In genomic region chr11:20243214-20243913, GRCm38 (mm10) we compare ENCODE assay signal across 9 mouse cellular contexts. TPM values are rescaled to one million over a fixed set of nuclear protein-coding genes. Genes with fewer than 3 reads are reported as not detected.
A peak's percentile ranks its signal among the peaks of the same experiment; 100 is the strongest.
DNase-seq lines count a peak whose midpoint lies in the region; ATAC-seq lines count a peak whose summit lies in the region.
"Had no signal": no experiment of that assay in that cellular context is flagged by ENCODE, and none has a peak within 500 bp of the region (broad histone marks: within the 10 kb centered on the region; RNA-seq: fewer than 3 reads in every experiment).

No protein-coding gene starts in this region.

- DNase-seq in hindbrain, embryonic 11.5 days (ENCODE audit: low spot score): no peak
- peak; percentile 39 to 49 for DNase-seq in kidney, adult 8-10 months
- no peak for DNase-seq in right cerebral cortex, postnatal 36 days (ENCODE audit: low spot score in 2 of 2)
- DNase-seq in MN1 (ENCODE audit: low spot score) (no peak), adipocyte (ENCODE audit: low spot score) (no peak)

- H3K36me3 ChIP-seq in hindbrain, embryonic 16.5 days (ENCODE audit: control insufficient read depth, insufficient read depth, low read length): peaks cover 18% of the 10 kb centered on the region
- peaks cover 4% of the 10 kb centered on the region; the same call in 1 of the 2 replicates for H3K36me3 ChIP-seq in hindbrain, embryonic 11.5 days (ENCODE audit: control insufficient read depth, insufficient read depth, low read length)
- H3K36me3 ChIP-seq in embryonic facial prominence, embryonic 12.5 days: peaks cover 42% of the 10 kb centered on the region
- H3K36me3 ChIP-seq in midbrain, embryonic 13.5 days: peaks cover 43% of the 10 kb centered on the region

- H3K27ac ChIP-seq in hindbrain, embryonic 16.5 days (ENCODE audit: low read depth, low read length): no peak overlapping the region
- H3K27ac ChIP-seq in hindbrain, embryonic 11.5 days (ENCODE audit: low read depth, low read length): no peak overlapping the region
- H3K27ac ChIP-seq in embryonic facial prominence, embryonic 12.5 days: peak overlapping the region; percentile 52
- no peak overlapping the region for H3K27ac ChIP-seq in midbrain, embryonic 13.5 days
- H3K27ac ChIP-seq: liver, embryonic 15.5 days had no signal

- H3K9me3 ChIP-seq in hindbrain, embryonic 16.5 days (ENCODE audit: control insufficient read depth, low read length): no peaks in the 10 kb centered on the region
- H3K9me3 ChIP-seq in hindbrain, embryonic 11.5 days (ENCODE audit: control insufficient read depth, low read length): no peaks in the 10 kb centered on the region
- H3K9me3 ChIP-seq in embryonic facial prominence, embryonic 12.5 days: no peaks in the 10 kb centered on the region
- no peaks in the 10 kb centered on the region for H3K9me3 ChIP-seq in midbrain, embryonic 13.5 days
- H3K9me3 ChIP-seq: liver, embryonic 15.5 days had no signal

- no peaks in the 10 kb centered on the region for H3K27me3 ChIP-seq in hindbrain, embryonic 16.5 days (replicated peaks; ENCODE audit: control insufficient read depth, insufficient read depth, low read length)
- H3K27me3 ChIP-seq in hindbrain, embryonic 11.5 days (ENCODE audit: control insufficient read depth, insufficient read depth, low read length): no peaks in the 10 kb centered on the region
- no peaks in the 10 kb centered on the region for H3K27me3 ChIP-seq in embryonic facial prominence, embryonic 12.5 days
- no peaks in the 10 kb centered on the region for H3K27me3 ChIP-seq in midbrain, embryonic 13.5 days
- H3K27me3 ChIP-seq: liver, embryonic 15.5 days had no signal

- whole genome bisulfite sequencing in hindbrain, embryonic 16.5 days: 47% methylated on average over 9 of the region's 9 CpGs
- WGBS in hindbrain, embryonic 11.5 days: 46% methylated on average over 9 of the region's 9 CpGs
- 31% methylated on average over 9 of the region's 9 CpGs for WGBS in embryonic facial prominence, embryonic 12.5 days
- WGBS in midbrain, embryonic 13.5 days: 52% methylated on average over 9 of the region's 9 CpGs

- H3K9ac ChIP-seq in hindbrain, embryonic 16.5 days (ENCODE audit: low read depth, low read length): no peak overlapping the region
- H3K9ac ChIP-seq in hindbrain, embryonic 11.5 days (ENCODE audit: low read depth, low read length): no peak overlapping the region
- 0 out of 2 replicates have a peak overlapping the region, but pooled peaks have one; percentile 12 for H3K9ac ChIP-seq in embryonic facial prominence, embryonic 12.5 days
- H3K9ac ChIP-seq in midbrain, embryonic 13.5 days (replicated peaks): no peak overlapping the region; the same call in 1 of the 2 replicates
- H3K9ac ChIP-seq: liver, embryonic 15.5 days had no signal

- no peak overlapping the region for H3K4me2 ChIP-seq in hindbrain, embryonic 16.5 days (ENCODE audit: low read length)
- no peak overlapping the region for H3K4me2 ChIP-seq in hindbrain, embryonic 11.5 days (replicated peaks; ENCODE audit: low read depth, low read length)
- H3K4me2 ChIP-seq in embryonic facial prominence, embryonic 12.5 days (replicated peaks): no peak overlapping the region
- no peak overlapping the region for H3K4me2 ChIP-seq in midbrain, embryonic 13.5 days (replicated peaks)
- H3K4me2 ChIP-seq: liver, embryonic 15.5 days had no signal

- H3K4me1 ChIP-seq in hindbrain, embryonic 16.5 days (ENCODE audit: control insufficient read depth, insufficient read depth, low read depth, low read length): peaks cover 19% of the 10 kb centered on the region
- no peaks in the 10 kb centered on the region; the same call in 1 of the 2 replicates for H3K4me1 ChIP-seq in hindbrain, embryonic 11.5 days (replicated peaks; ENCODE audit: control insufficient read depth, insufficient read depth, low read length)
- H3K4me1 ChIP-seq in embryonic facial prominence, embryonic 12.5 days: peaks cover 37% of the 10 kb centered on the region
- peaks cover 39% of the 10 kb centered on the region for H3K4me1 ChIP-seq in midbrain, embryonic 13.5 days (replicated peaks)

- H3K4me3 ChIP-seq in hindbrain, embryonic 16.5 days (ENCODE audit: low read length): no peak overlapping the region
- H3K4me3 ChIP-seq in hindbrain, embryonic 11.5 days (ENCODE audit: low read depth, low read length): no peak overlapping the region
- no peak overlapping the region for H3K4me3 ChIP-seq in embryonic facial prominence, embryonic 12.5 days
- no peak overlapping the region for H3K4me3 ChIP-seq in midbrain, embryonic 13.5 days (replicated peaks)
- H3K4me3 ChIP-seq: liver, embryonic 15.5 days had no signal

- 0 out of 2 replicates have a peak, but pooled peaks have one; percentile 19 for ATAC-seq in hindbrain, embryonic 16.5 days
- ATAC-seq in hindbrain, embryonic 11.5 days (ENCODE audit: low FRiP score): no peak
- no peak for ATAC-seq in embryonic facial prominence, embryonic 12.5 days (ENCODE audit: insufficient number of reproducible peaks, insufficient read depth, low FRiP score, low TSS enrichment)
- peak; percentile 78 for ATAC-seq in midbrain, embryonic 13.5 days

RNA-seq across cellular contexts. Expression of gene Cep68, which starts 5.9 kb away (rescaled TPM):
- polyA plus RNA-seq in hindbrain, embryonic 16.5 days (2015; fragmentation: Nextera tagmentation; extraction: Ambion mirVana): 25.8 and 29.1 TPM in 2 replicates
- 27.1 and 33.2 TPM in 2 replicates for polyA plus RNA-seq in hindbrain, embryonic 11.5 days (2014; fragmentation: Nextera tagmentation; extraction: Ambion mirVana)
- polyA plus RNA-seq in embryonic facial prominence, embryonic 12.5 days (2016; fragmentation: Nextera tagmentation; extraction: Ambion mirVana): 40.2 and 41.3 TPM in 2 replicates
- polyA plus RNA-seq in midbrain, embryonic 13.5 days (2015; fragmentation: Nextera tagmentation; extraction: Ambion mirVana): 26.5 and 27.9 TPM in 2 replicates

RNA-seq across cellular contexts. Expression of gene Rab1a, which starts 42.1 kb away (rescaled TPM):
- polyA plus RNA-seq in hindbrain, embryonic 16.5 days (2015; fragmentation: Nextera tagmentation; extraction: Ambion mirVana): 288 and 320 TPM in 2 replicates
- polyA plus RNA-seq in hindbrain, embryonic 11.5 days (2014; fragmentation: Nextera tagmentation; extraction: Ambion mirVana): 273 TPM in 2 replicates
- 229 and 239 TPM in 2 replicates for polyA plus RNA-seq in embryonic facial prominence, embryonic 12.5 days (2016; fragmentation: Nextera tagmentation; extraction: Ambion mirVana)
- 289 and 306 TPM in 2 replicates for polyA plus RNA-seq in midbrain, embryonic 13.5 days (2015; fragmentation: Nextera tagmentation; extraction: Ambion mirVana)

Comparison
In these comparisons a context has a peak if more than half of its experiments do, and no peak if none do; other contexts are left out.
1. ATAC-seq: peak in hindbrain, embryonic 16.5 days (single experiment) and midbrain, embryonic 13.5 days (single experiment); none in hindbrain, embryonic 11.5 days (single experiment) and embryonic facial prominence, embryonic 12.5 days (single experiment).
2. DNase-seq: peak in kidney, adult 8-10 months (2 of 2); none in hindbrain, embryonic 11.5 days (single experiment), right cerebral cortex, postnatal 36 days (0 of 2), MN1 (single experiment) and adipocyte (single experiment).